Mouse (Mus musculus): ENCODE results near the gene Gm20388. TPM values are rescaled to one million over a fixed set of nuclear protein-coding genes. Genes with fewer than 3 reads are reported as not detected.

Gene Gm20388
- total and polyA plus RNA-seq, 2 experiments from 2014 or later = 51.3 TPM; not detected in 1

- H3K4me3 ChIP-seq (ENCODE audit: low read depth, low read length) = no peak overlapping the region
- H3K27me3 ChIP-seq (ENCODE audit: insufficient read depth, low read length) = no peaks in the 10 kb centered on the region
- H3K36me3 ChIP-seq (ENCODE audit: insufficient read depth) = no peaks in the 10 kb centered on the region
- H3K4me2 ChIP-seq (ENCODE audit: low read depth) = no peak overlapping the region
- DNase-seq (no peak), ATAC-seq (no peak)
- no peak overlapping the region for H3K9ac ChIP-seq
- H3K9me3 ChIP-seq (ENCODE audit: low read length) = no peaks in the 10 kb centered on the region
- WGBS = 68% methylated on average over 14 of the region's 14 CpGs
- TF ChIP-seq CTCF (IDR thresholded peaks at IDR 0.05; ENCODE audit: low read depth) = no peak
- peaks cover 9% of the 10 kb centered on the region for H3K4me1 ChIP-seq (ENCODE audit: insufficient read depth)
- no peak overlapping the region for H3K27ac ChIP-seq (ENCODE audit: low read depth, low read length)
Measured at GRCm38 (mm10) chr8:120278009-120278408, 367.4 kb downstream of the Gm20388 start.

- no peak overlapping the region for H3K4me3 ChIP-seq (ENCODE audit: low read depth, low read length)
- TF ChIP-seq CTCF (IDR thresholded peaks at IDR 0.05; ENCODE audit: low read depth) = no peak
- no peaks in the 10 kb centered on the region for H3K27me3 ChIP-seq (ENCODE audit: insufficient read depth, low read length)
- ATAC-seq (no peak), DNase-seq (no peak)
- H3K27ac ChIP-seq (ENCODE audit: low read depth, low read length) = no peak overlapping the region
- H3K4me1 ChIP-seq (ENCODE audit: insufficient read depth) = peaks cover 12% of the 10 kb centered on the region
- no peak overlapping the region for H3K4me2 ChIP-seq (ENCODE audit: low read depth)
- no peaks in the 10 kb centered on the region for H3K9me3 ChIP-seq (ENCODE audit: low read length)
- H3K9ac ChIP-seq = no peak overlapping the region
- WGBS = 82% methylated on average over 8 of the region's 8 CpGs
- no peaks in the 10 kb centered on the region for H3K36me3 ChIP-seq (ENCODE audit: insufficient read depth)
Measured at GRCm38 (mm10) chr8:120279418-120279817, 368.8 kb downstream of the Gm20388 start.

GRCm38 (mm10) chr8:120281487-120281886, 370.8 kb downstream of the Gm20388 start:
- WGBS = 15% methylated on average over 4 of the region's 4 CpGs
- Histone ChIP-seq H3K9me3 (ENCODE audit: low read length) (no peaks in the 10 kb centered on the region), H3K9ac (no peak overlapping the region), H3K4me3 (ENCODE audit: low read depth, low read length) (no peak overlapping the region), H3K4me1 (ENCODE audit: insufficient read depth) (peaks cover 12% of the 10 kb centered on the region), H3K36me3 (ENCODE audit: insufficient read depth) (no peaks in the 10 kb centered on the region), H3K4me2 (ENCODE audit: low read depth) (no peak overlapping the region), H3K27me3 (ENCODE audit: insufficient read depth, low read length) (no peaks in the 10 kb centered on the region), H3K27ac (ENCODE audit: low read depth, low read length) (no peak overlapping the region)
- TF ChIP-seq CTCF (IDR thresholded peaks at IDR 0.05; ENCODE audit: low read depth) = peak; percentile 98
- ATAC-seq (peak; percentile 74), DNase-seq (peak; percentile 94)

DNA sequence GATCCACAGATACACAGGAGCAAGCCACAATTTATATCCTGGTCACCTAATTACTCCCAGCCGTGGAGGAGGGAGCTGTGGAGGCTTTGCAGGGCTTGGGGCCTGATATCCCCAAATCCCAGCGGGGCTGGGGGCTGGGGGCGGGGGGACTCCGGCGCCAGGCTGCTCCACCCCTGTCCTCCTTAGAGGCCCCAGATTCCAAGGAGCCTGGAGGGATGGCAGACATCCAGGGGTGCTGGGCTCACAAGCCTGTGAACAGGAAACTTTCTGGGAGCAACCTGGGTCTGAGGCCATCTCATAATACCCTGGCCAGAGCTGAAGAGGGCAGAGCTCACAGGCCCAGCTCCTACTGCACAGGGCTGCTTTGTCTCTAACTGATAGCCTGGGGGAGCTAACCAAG, 371.8 kb downstream of the Gm20388 start:
- H3K4me2 ChIP-seq (ENCODE audit: low read depth) = no peak overlapping the region
- no peak for DNase-seq
- H3K27ac ChIP-seq (ENCODE audit: low read depth, low read length) = no peak overlapping the region
- no peak overlapping the region for H3K9ac ChIP-seq
- ATAC-seq = no peak
- H3K36me3 ChIP-seq (ENCODE audit: insufficient read depth) = no peaks in the 10 kb centered on the region
- no peaks in the 10 kb centered on the region for H3K27me3 ChIP-seq (ENCODE audit: insufficient read depth, low read length)
- H3K4me1 ChIP-seq (ENCODE audit: insufficient read depth) = peaks cover 11% of the 10 kb centered on the region
- H3K4me3 ChIP-seq (ENCODE audit: low read depth, low read length) = no peak overlapping the region
- TF ChIP-seq CTCF (IDR thresholded peaks at IDR 0.05; ENCODE audit: low read depth) = no peak
- H3K9me3 ChIP-seq (ENCODE audit: low read length) = no peaks in the 10 kb centered on the region
- 40% methylated on average over 5 of the region's 5 CpGs for WGBS

- H3K27me3 ChIP-seq (ENCODE audit: insufficient read depth, low read length) = no peaks in the 10 kb centered on the region
- DNase-seq (no peak), ATAC-seq (no peak; the same call in 1 of the 2 replicates)
- 25% methylated on average over 9 of the region's 9 CpGs for WGBS
- TF ChIP-seq CTCF (IDR thresholded peaks at IDR 0.05; ENCODE audit: low read depth) = no peak
- peaks cover 21% of the 10 kb centered on the region for H3K4me1 ChIP-seq (ENCODE audit: insufficient read depth)
- no peaks in the 10 kb centered on the region for H3K9me3 ChIP-seq (ENCODE audit: low read length)
- no peak overlapping the region for H3K9ac ChIP-seq
- no peak overlapping the region for H3K4me3 ChIP-seq (ENCODE audit: low read depth, low read length)
- H3K27ac ChIP-seq (ENCODE audit: low read depth, low read length) = peak overlapping the region; percentile 1
- no peak overlapping the region for H3K4me2 ChIP-seq (ENCODE audit: low read depth)
- H3K36me3 ChIP-seq (ENCODE audit: insufficient read depth) = no peaks in the 10 kb centered on the region
Measured at GRCm38 (mm10) chr8:120284265-120284664, 373.6 kb downstream of the Gm20388 start.

- no peak for TF ChIP-seq CTCF (IDR thresholded peaks at IDR 0.05; ENCODE audit: low read depth)
- ATAC-seq (no peak), DNase-seq (no peak)
- H3K9me3 ChIP-seq (ENCODE audit: low read length) = no peaks in the 10 kb centered on the region
- no peaks in the 10 kb centered on the region for H3K36me3 ChIP-seq (ENCODE audit: insufficient read depth)
- H3K4me3 ChIP-seq (ENCODE audit: low read depth, low read length) = no peak overlapping the region
- H3K4me1 ChIP-seq (ENCODE audit: insufficient read depth) = peaks cover 28% of the 10 kb centered on the region
- no peaks in the 10 kb centered on the region for H3K27me3 ChIP-seq (ENCODE audit: insufficient read depth, low read length)
- WGBS = 34% methylated on average over 2 of the region's 3 CpGs
- no peak overlapping the region for H3K4me2 ChIP-seq (ENCODE audit: low read depth)
- no peak overlapping the region for H3K9ac ChIP-seq
- peak overlapping the region; percentile 1; the same call in 1 of the 2 replicates for H3K27ac ChIP-seq (ENCODE audit: low read depth, low read length)
Measured at GRCm38 (mm10) chr8:120285033-120285432, 374.4 kb downstream of the Gm20388 start.

- 53% methylated on average over 9 of the region's 9 CpGs for WGBS
- no peak for ATAC-seq
- no peak for TF ChIP-seq CTCF (IDR thresholded peaks at IDR 0.05; ENCODE audit: low read depth)
Measured at GRCm38 (mm10) chr8:120285878-120286277, 375.2 kb downstream of the Gm20388 start.

More at GRCm38 (mm10) chr8:120285878-120286277, 375.2 kb downstream of the Gm20388 start:
- H3K36me3 ChIP-seq (ENCODE audit: insufficient read depth) = no peaks in the 10 kb centered on the region
- no peak overlapping the region for H3K4me2 ChIP-seq (ENCODE audit: low read depth)
- no peak for DNase-seq
- H3K9ac ChIP-seq = no peak overlapping the region; the same call in 1 of the 2 replicates
- H3K27ac ChIP-seq (ENCODE audit: low read depth, low read length) = no peak overlapping the region
- H3K4me1 ChIP-seq (ENCODE audit: insufficient read depth) = peaks cover 34% of the 10 kb centered on the region
- no peaks in the 10 kb centered on the region for H3K27me3 ChIP-seq (ENCODE audit: insufficient read depth, low read length)
- no peaks in the 10 kb centered on the region for H3K9me3 ChIP-seq (ENCODE audit: low read length)
- no peak overlapping the region for H3K4me3 ChIP-seq (ENCODE audit: low read depth, low read length)

Data from forebrain, postnatal 0 days (tissue).